Mouse (Mus musculus) monocyte, adult 5-6 weeks (primary cell): ENCODE data around the gene Lipk. TPM values are rescaled to one million over a fixed set of nuclear protein-coding genes. Genes with fewer than 3 reads are reported as not detected.

Experiments used
- ATAC-seq: fragments of 153-309, 156-312 bp; replicated peaks from 2 replicates; pipeline ENCODE4 v1.8.0; 2017; ENCODE audit warnings: mild to moderate bottlenecking; ENCODE audit not compliant: low TSS enrichment, insufficient number of reproducible peaks, severe bottlenecking, poor library complexity, low FRiP score
- total RNA-seq: library from RNA; stranded (forward); fragments of 200-1000, 200-491, 200-594 nt; gene quantifications from 3 replicates; pipeline ENCODE4 v1.2.3, GENCODE M21; 2017

Gene Lipk
- not detected in 3 replicates for total RNA-seq

DNA sequence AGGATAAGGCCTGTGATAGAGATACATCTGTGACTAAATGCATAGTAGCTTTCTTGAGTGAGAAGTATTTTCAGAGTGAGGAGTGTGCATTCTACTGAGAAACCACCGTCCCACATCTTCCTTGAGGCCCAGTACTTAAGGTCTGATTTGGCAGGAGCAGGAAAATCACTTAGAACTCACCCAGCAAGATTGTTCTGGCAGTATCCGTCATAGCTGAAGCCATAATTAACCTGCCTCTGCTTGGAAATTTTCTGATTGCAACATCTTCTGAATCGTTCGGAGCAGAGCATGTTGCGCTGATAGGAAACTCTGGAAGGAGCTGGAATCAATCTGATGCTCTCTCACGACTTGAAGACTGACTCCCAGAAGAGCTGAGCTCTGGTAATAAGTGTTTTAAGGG is at the start of gene Lipk:
Lipk (plus strand) TSS at position 289 of the 400 bp plus-strand sequence.
- ATAC-seq = no peak

DNA sequence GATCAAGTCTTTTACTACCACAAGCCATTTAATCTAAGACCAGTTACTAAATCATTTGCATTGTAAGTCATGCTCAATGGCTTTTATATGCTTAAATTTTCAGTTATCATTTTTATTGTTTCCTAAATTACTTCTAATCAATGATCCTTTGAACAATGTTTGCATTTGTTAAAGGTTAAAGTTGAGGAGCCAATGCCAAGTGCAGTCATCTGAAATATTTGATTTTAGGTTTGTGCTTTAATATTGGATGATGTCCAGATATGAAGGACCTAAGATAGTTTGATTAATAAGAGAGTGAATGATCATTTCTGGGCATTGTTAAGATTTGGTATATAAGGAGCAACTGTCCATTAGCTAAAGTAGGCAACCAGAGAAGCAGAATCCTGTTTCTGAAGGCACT is 47.2 kb upstream of the Lipk start, which contains the start of gene Lipf:
Lipf (plus strand) TSS at position 301 of the 400 bp plus-strand sequence.
- ATAC-seq = no peak

DNA sequence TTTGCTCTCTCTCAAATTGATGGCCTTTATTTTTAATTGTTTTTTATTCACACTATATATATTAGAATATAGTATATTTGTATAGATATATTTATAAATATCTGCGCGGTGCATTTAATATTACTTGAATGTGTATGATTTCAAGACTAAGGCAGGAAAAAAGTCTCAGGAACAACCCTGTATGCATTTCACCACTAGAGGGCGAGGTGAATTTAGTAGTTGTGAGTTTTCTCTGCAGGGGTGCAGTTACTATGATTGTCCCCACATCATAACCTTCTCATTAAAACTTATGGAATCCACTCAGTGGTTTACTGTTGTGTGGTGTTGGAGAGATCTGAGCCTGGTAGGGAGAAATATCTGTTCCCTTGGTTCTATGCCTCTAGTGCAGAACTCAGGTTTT is 29.1 kb upstream of the Lipk start:
- ATAC-seq = no peak

DNA sequence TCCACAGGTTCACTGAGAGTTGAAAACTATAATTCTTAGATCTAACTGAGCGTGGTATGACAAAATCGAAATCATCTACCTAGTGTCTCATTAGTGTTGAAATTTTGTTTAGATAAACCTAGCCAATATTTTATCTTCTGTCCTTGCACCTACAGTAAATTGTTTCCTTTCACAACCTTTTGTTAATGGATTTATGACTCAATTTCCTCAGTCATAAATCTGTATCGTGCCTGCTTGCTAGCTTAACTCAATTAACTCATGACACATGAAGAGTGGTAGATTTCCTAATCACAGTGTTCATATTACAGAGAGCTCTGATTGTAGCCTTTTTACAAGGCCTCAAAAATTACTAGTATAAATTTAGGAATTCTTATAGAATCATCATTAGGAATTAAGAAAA is 25.0 kb upstream of the Lipk start:
- ATAC-seq = no peak

DNA sequence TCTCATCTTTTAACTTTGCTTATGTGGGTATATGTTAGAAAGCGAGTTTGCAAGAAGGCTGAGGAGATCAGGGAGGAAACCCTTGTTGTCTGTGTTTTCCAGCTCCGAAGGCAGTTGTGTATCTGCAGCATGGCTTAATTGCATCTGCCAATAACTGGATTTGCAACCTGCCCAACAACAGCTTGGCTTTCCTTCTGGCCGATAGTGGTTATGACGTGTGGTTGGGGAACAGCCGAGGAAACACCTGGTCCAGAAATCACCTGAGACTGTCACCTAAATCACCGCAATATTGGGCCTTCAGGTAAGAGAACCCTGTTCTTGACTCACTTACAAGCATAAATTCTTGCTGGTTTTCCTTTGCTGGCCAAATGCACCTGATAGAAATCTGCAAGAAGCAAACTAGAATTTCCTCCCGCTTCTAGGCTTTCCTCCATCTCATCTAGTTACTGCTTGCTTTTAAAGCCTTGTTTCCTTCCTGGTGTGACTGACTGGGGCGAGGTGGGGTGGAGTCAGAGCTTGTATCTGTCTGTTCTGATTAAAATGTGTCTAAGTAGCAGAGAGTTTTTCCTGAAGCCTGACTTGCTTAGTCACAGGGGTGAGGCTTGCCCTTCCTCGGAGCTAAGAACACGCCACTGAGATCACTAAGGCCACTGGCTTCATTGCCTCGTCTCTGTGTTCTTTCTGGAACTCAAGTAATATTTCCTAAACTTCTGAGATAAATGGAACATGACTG is 13.5 kb downstream of the Lipk start:
- ATAC-seq = no peak

DNA sequence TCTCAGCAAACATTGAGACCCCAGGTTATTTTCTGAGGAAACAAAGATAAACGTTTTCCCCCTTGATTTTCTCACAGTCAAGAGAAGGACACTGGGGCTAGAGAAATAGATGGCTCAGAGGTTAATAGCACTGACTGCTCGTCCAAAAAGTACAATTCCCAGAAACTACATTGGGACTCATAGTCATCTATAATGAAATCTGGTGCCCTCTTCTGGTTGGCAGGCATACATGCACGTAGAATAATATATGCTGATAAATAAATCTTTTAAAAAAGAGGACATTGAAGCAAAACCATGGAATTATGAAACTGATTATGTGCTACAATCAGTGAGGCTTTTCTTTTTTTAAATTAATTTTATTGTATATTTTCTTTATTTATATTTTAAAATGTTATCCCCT is 14.7 kb downstream of the Lipk start:
- no peak for ATAC-seq

DNA sequence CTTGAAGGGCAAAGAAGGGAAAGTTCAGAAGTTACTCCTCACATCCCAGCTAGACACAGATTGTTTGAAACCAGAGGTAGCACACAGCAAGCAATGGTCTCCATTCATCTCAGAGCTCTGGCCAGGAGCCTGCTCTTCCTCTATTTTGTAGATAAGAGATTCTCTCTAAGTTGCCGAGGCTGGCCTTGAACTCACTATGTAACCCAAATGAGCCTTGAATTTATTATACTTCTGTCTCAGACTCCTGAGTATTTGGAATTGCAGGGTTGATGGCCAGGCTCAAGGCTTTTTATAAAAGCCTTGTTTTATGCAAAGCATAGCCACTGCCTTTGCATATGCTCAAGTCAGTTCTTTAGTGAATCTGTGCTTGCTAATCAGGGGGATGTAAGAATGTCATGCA is 31.6 kb downstream of the Lipk start:
- no peak for ATAC-seq

DNA sequence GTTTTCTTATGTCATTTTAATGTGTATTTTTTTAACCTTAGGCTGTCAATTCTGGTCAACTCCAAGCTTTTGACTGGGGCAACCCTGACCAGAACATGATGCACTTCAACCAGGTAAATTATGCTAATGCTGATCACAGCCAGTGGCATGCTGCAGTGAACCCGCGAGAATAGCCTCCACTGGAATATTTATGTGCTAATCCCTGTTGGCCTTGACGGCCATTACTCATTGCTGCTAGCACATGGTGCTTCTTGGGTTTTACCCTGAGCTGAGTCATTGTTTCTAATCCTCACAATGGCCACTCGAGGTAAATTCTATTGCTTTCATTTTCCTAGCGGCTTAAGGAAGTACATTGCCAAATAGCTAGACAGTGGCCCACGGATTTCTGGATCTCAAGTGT is 34.9 kb downstream of the Lipk start:
- ATAC-seq = no peak

DNA sequence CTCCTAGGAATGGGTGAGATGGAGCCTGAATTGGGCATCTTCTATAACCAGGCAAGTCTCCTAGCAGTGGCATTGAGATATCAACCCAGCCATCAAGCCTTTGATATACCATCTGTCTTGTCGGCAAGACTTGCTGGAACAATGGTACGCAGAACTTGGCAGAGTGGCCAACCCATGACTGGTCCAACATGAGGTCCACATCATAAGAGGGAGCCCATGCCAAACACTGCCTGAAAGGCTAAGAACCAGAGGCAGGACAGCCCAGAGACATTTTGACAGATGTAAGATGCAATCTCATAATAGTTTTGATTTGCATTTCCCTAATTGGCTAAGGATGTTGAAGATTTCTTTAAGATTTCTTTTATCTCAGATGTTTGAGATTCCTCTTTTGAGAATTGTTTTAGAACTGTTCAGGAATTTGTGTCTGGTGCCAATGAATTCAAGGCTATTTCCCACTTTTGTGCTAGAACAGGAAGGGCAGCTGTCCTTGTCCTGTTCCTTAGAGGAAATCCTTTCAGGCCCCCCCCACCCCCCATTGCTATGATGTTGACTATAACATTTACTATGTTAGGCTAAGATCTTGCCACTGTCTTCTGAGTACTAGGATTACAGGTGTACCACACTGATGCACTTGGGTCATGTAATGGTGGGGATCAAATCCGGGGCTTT is 41.4 kb downstream of the Lipk start:
- no peak for ATAC-seq

DNA sequence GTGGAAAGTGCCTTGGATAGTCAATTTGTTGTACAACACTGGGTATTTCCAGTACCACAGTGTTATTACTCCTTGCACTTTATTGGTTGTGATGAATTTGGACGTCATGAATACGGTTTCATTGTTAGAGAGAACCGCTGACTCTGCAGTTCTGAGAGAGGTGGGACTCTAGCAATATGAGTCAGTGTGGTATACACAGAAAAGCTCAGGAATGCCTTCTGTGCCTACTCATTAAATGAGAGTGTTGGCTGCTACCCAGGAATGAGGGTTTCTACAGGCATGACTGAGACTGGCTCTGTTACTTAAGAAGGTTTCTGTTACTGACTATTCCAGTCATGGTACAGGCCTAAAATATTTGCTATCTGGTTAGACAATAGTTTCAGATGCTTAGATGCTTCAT is 43.4 kb downstream of the Lipk start:
- ATAC-seq = no peak

DNA sequence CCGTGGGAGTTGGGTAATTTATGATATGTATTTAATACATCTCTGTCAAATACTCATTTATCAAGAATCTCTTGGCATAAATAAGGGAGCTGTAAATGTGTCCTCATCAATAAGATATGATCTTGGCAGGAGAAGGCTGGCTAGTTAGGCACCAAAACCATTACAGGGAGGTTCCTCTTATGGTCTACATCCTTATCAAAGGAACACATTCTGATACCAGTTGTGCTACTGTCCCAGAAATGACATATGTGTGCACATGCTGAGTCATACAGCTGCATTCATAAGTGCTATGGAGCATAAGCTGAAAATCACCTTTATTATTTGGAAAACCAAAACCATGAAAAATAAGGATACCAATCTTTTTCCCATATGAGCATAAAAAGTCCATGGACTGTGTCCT is 55.5 kb downstream of the Lipk start:
- ATAC-seq = no peak

DNA sequence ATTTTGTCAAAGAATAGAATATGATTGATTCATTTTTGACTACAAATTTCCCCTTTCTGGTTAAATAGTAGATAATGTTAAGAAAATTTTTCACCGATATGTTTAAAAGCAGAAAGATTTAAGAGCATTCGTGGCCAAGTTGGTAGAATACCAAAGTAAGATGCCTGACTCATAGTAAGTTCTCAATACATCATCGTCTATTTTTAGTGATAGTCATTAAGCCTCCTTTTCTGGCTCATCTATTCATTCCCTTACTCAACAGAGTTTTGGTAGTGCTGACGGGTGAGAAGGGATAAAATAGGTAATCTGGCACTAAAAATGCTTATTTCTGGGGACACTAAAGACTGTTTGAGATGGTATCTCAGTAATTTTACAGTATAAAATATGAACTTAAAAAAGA is 56.0 kb downstream of the Lipk start:
- no peak for ATAC-seq

DNA sequence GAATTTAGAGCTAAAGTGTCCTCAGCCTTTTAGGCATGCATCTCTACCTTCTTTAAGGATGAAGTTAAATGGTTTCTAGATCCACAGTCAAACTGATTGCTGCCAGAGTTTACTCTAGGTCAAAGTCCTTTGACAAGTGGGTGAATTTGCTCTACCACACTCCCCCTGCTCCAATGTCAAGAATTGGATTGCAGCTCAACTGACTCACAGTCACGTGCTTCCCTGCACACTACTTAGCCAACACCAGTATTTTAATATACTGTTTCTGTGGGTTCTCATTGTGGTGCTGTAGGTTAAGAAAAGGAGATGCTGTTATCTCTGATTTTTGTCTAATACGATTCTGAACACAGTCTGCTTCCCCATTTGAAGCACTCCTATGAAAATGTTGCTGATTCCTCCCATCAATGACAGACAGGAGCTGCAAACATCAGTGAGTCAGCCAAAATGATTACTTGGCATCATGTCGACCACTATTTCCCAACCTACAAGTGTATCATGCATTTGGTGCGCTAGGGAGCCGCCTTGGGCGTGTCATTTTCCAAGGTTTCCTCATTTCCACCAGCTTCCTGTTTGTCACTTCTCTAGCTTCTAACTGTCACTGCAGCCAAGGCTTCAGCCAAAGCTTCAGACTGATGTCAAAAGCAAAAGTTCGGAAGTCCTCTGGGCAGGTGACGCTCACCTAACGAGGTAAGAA is 58.8 kb downstream of the Lipk start, which contains the start of gene Lipn:
Lipn (plus strand) TSS at position 580 of the 694 bp plus-strand sequence.
- ATAC-seq = no peak

DNA sequence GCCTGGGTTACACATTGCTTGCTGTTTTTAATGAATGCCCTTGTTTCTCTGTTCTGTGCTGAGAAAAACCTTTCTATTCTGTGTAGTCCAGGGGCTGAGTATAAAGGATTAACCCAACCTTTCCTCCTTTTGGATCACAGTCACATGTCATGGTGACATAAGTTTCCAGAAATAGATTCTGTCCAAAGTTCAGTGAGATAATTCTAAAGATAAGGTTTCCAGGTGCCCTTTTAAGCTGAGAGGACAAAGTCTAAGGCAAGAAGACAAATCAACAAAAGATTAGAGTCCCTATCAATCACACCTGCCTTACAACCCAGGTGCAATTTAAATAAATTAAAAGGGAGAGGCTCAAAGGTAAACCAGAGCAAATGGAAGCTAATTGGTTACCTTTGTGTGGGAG is 66.1 kb downstream of the Lipk start:
- no peak for ATAC-seq

DNA sequence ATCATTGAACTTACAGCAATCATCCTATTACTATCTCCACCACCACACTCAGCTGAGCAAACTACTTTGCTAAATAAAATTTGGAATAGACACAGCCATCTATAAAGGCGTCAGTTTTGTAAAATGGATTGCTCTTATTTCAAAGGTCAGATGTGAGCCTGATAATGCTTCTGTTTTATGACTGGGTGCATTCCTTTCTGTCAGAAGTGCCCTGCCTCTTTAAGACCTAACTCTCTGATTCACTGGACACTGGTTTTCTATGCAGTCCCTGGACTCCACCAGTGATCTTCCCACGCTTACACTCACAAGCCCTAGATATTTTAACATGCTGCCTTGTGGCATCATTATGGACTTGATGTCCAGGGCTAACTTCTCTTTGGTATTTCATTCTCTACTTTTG is 70.0 kb downstream of the Lipk start:
- no peak for ATAC-seq

DNA sequence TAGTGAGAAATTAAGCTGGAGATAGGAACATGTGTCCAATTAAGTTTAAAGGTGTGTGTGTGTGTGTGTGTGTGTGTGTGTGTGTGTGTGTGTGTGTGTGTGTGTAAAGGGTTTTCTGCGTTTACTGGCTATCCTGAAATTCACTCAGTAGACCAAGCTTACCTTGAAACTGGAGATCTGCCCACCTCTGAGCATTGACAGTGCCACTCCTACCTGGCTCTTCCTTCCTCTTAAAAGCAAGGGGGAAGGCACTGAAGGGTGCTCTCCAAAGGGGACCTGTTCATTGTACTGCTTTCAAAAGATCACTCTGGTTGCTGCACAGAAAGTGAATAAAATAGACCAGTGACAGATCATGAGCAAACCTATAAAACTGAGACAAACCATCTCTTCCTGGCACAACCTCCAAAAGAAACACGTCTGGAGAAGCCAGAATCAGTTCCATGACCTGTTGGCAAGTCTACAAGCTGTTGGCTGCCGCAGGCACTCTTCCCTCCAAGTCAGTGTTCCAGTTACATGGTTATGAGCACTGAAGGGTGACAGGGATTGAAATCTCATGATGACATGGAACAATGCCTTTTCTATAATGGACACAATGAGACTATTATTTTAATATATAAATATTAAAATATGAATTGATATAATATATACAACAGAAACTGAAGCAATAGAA is 81.1 kb downstream of the Lipk start:
- no peak for ATAC-seq

DNA sequence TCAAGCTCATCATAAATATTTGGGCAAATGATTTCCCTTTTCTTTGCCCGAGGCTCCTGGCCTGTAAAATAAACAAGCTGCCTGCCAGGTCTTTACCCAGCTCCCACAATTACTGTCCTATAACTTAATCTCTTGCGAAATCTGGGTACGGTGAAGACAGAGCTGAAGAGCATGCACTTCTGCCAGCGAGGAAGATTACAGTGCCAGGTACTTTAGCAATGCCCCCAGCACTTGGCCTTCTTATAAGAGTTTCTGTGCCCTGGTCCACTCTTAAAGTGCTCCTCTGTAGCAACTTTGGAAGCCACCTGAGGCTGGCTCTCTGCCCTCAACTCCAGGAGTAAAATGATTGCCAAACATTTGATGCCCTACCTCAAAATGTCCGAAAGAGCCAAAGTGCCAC is 87.3 kb downstream of the Lipk start:
- ATAC-seq = no peak

DNA sequence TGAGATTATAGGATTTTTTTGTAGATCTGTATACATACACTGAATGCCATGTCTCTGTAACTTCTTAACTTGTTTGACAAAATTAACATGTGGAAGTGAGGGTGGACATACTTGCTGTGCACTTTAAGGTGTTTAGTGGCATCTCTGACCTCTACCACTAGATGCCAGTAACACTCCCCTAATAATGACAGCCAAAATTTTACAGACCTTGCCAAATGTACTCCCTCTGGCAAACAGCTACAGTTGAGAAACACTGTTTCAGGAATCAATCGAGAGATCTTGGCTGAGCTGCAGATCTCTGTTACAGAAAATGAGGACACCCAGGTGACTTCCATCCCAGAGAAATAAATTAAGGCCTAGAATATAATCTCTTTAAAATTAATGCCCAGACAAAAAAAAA is 88.1 kb downstream of the Lipk start:
- ATAC-seq = no peak
